ENCODE assay signal across 19 mouse cellular contexts in the genomic region with DNA sequence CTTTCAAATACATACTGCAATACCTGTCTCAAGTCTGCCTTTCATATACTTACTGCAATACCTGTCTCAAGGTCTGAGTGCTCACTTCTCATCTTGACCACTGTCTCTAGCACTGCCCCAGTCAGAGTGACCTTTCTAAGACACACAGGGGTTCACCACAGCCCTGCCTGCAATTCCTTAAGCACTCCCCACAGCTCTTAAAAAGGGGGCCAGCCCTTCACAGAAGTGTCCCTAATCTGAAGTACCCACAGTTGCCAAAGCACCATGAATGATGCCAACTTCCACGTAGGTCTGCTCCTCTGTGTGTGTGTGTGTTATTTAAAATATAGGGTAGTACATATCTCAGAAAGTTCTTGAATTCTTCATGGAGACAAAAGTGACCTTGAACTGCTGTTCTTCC. TPM values are rescaled to one million over a fixed set of nuclear protein-coding genes. Genes with fewer than 3 reads are reported as not detected.
DNase-seq lines count a peak whose midpoint lies in the region; TF ChIP-seq lines count a peak whose summit lies in the region.
"Had no signal": no experiment of that assay in that cellular context is flagged by ENCODE, and none has a peak within 500 bp of the region (broad histone marks: within the 10 kb centered on the region; RNA-seq: fewer than 3 reads in every experiment).

No protein-coding gene starts in this region.

- peak; percentile 26 for DNase-seq in lung, adult 2 months
- no peak for DNase-seq in lung, postnatal 4 days
- peak; percentile 44 for DNase-seq in lung, postnatal 25 days (ENCODE audit: low spot score)
- DNase-seq in lung, postnatal 36 days, result peak; percentile 48
- DNase-seq in cerebellum, postnatal 10 days, result no peak
- DNase-seq: adrenal gland, adult 2 months; adrenal gland, postnatal 10 days; adrenal gland, postnatal 25 days; cerebellum, adult 11 months; cerebellum, adult 18-20 months; cerebellum, adult 8-10 months; cerebellum, adult 9-11 months; cerebellum, postnatal 25 days; forebrain, postnatal 0 days had no signal

- H3K4me1 ChIP-seq in lung, adult 2 months (ENCODE audit: control insufficient read depth, insufficient read depth, low read length), result no peaks in the 10 kb centered on the region; the same call in 1 of the 2 replicates
- H3K4me1 ChIP-seq: embryonic facial prominence, embryonic 10.5 days; embryonic facial prominence, embryonic 12.5 days; forebrain, embryonic 13.5 days; forebrain, embryonic 15.5 days had no signal

- TF ChIP-seq POLR2A in lung, adult 2 months (IDR thresholded peaks at IDR 0.05; ENCODE audit: borderline replicate concordance, extremely low read depth, low read depth, low read length), result no peak

- TF ChIP-seq CTCF in lung, adult 2 months (IDR thresholded peaks at IDR 0.05; ENCODE audit: insufficient read depth, low read length), result no peak

- H3K4me3 ChIP-seq in lung, adult 2 months (replicated peaks; ENCODE audit: extremely low read depth, low read depth, low read length), result no peak overlapping the region
- H3K4me3 ChIP-seq: embryonic facial prominence, embryonic 10.5 days; embryonic facial prominence, embryonic 12.5 days; forebrain, embryonic 13.5 days; forebrain, embryonic 15.5 days had no signal

- 68% methylated on average over 1 of the region's 1 CpGs for WGBS in lung, adult 2 months

RNA-seq across cellular contexts. Expression of a gene that starts 11.8 kb away (rescaled TPM):
- polyA plus RNA-seq in lung, adult 2 months (2012; rRNA removed), result 2.6 and 3.8 TPM in 2 replicates
- polyA plus RNA-seq: forebrain, embryonic 11.5 days; forebrain, embryonic 13.5 days had no signal

RNA-seq across cellular contexts. Expression of a gene that starts 21.6 kb away (rescaled TPM):
- 163 TPM in 2 replicates for polyA plus RNA-seq in lung, adult 2 months (2012; rRNA removed)

RNA-seq across cellular contexts. Expression of a gene that starts 28.1 kb away (rescaled TPM):
- 95.7 and 110 TPM in 2 replicates for polyA plus RNA-seq in lung, adult 2 months (2012; rRNA removed)

RNA-seq across cellular contexts. Expression of a gene that starts 28.4 kb away (rescaled TPM):
- polyA plus RNA-seq in lung, adult 2 months (2012; rRNA removed), result 63.9 and 71.2 TPM in 2 replicates

RNA-seq across cellular contexts. Expression of a gene that starts 28.6 kb away (rescaled TPM):
- 243 and 295 TPM in 2 replicates for polyA plus RNA-seq in lung, adult 2 months (2012; rRNA removed)

Comparison
In these comparisons a context has a peak if more than half of its experiments do, and no peak if none do; other contexts are left out.
1. DNase-seq: peak in lung, adult 2 months (single experiment), lung, postnatal 25 days (single experiment) and lung, postnatal 36 days (single experiment); none in lung, postnatal 4 days (0 of 2) and cerebellum, postnatal 10 days (0 of 2).